Mouse (Mus musculus) forebrain, postnatal 0 days (tissue): ENCODE data around the gene Ang4. TPM values are rescaled to one million over a fixed set of nuclear protein-coding genes. Genes with fewer than 3 reads are reported as not detected.

Experiments
- ATAC-seq: fragments of 200-750 bp; cut with Nextera tagmentation; 2 replicates; pipeline ENCODE4 v1.8.0; 2017; ENCODE audit warnings: mild to moderate bottlenecking, moderate library complexity
- DNase-seq: peaks from one replicate; pipeline ENCODE4 v3.0.0-alpha.2; 2015
- H3K27ac ChIP-seq: fragments of 300-500 bp; sonication (generic); 2 replicates; pipeline ENCODE4 v1.5.1; 2014; ENCODE audit warnings: low read depth, mild to moderate bottlenecking, antibody characterized with exemption, low read length, moderate library complexity, mixed read lengths
- H3K27me3 ChIP-seq: fragments of 300-500 bp; sonication (generic); 2 replicates; pipeline ENCODE4 v1.6.1; 2014; ENCODE audit warnings: mild to moderate bottlenecking, low read length, mixed read lengths; ENCODE audit not compliant: insufficient read depth
- H3K36me3 ChIP-seq: fragments of 300-500 bp; sonication (generic); 2 replicates; pipeline ENCODE4 v1.6.1; 2014; ENCODE audit warnings: mild to moderate bottlenecking, moderate library complexity; ENCODE audit not compliant: insufficient read depth
- H3K4me1 ChIP-seq: fragments of 300-500 bp; sonication (generic); 2 replicates; pipeline ENCODE4 v1.6.1; 2014; ENCODE audit warnings: antibody characterized with exemption; ENCODE audit not compliant: insufficient read depth
- H3K4me2 ChIP-seq: fragments of 300-500 bp; sonication (generic); 2 replicates; pipeline ENCODE4 v1.6.1; 2014; ENCODE audit warnings: low read depth, mild to moderate bottlenecking, moderate library complexity
- H3K4me3 ChIP-seq: fragments of 300-500 bp; sonication (generic); 2 replicates; pipeline ENCODE4 v1.5.1; 2014; ENCODE audit warnings: low read depth, low read length, mixed read lengths
- H3K9ac ChIP-seq: fragments of 300-500 bp; sonication (generic); 2 replicates; pipeline ENCODE4 v1.6.1; 2014; ENCODE audit warnings: mild to moderate bottlenecking
- H3K9me3 ChIP-seq: fragments of 300-500 bp; sonication (generic); 2 replicates; pipeline ENCODE4 v1.6.1; 2016; ENCODE audit warnings: low read length
- CTCF ChIP-seq: sonication (generic); IDR thresholded peaks from 2 replicates; pipeline ENCODE4 v1.5.1; 2016; ENCODE audit warnings: antibody characterized with exemption, control low read depth, low read depth
- WGBS: fragments of 180-500 bp; shearing (Covaris S2); extraction: QIAGEN DNeasy Blood & Tissue Kit; methylation state at CpG from one replicate; pipeline ENCODE4 v1.1.7; 2014; 5-methylcytosine and 5-hydroxymethylcytosine counted together
- polyA plus RNA-seq: library from polyadenylated mRNA; unstranded; fragments of >200 nt; fragmentation: Nextera tagmentation; extraction: Ambion mirVana; gene quantifications from 2 replicates; pipeline ENCODE4 v1.2.1, GENCODE M21; 2015
- total RNA-seq: library from RNA; depleted of rRNA; stranded (reverse); fragments of >200 nt; gene quantifications from 2 replicates; pipeline ENCODE4 v1.2.3, GENCODE M21; 2014; rRNA removed

Ang4 gene
- total and polyA plus RNA-seq, 2 experiments from 2014 or later = not detected

- 0 out of 2 replicates have a peak, but pooled peaks have one; percentile 18 for ATAC-seq
- WGBS = 14% methylated on average over 12 of the region's 12 CpGs
Measured at GRCm38 (mm10) chr14:51737967-51738366, 35.4 kb downstream of the Ang4 start.

GRCm38 (mm10) chr14:51717083-51717482 is 56.3 kb downstream of the Ang4 start, which contains the start of gene Gm5800:
Gm5800 (minus strand) TSS chr14:51717183.
- 64% methylated on average over 1 of the region's 1 CpGs for WGBS
- Histone ChIP-seq H3K27ac (no peak within 1 kb of the TSS), H3K4me2 (no peak within 1 kb of the TSS), H3K4me3 (no peak within 1 kb of the TSS), H3K36me3 (no peaks in the 10 kb centered on the region), H3K4me1 (no peaks in the 10 kb centered on the region), H3K9me3 (no peaks in the 10 kb centered on the region), H3K9ac (no peak within 1 kb of the TSS), H3K27me3 (no peaks in the 10 kb centered on the region)
- no peak for TF ChIP-seq CTCF
- DNase-seq (no peak), ATAC-seq (no peak)

More at GRCm38 (mm10) chr14:51737967-51738366, 35.4 kb downstream of the Ang4 start:
- Histone ChIP-seq H3K9ac (no peak overlapping the region), H3K4me1 (peaks cover 10% of the 10 kb centered on the region; the same call in 1 of the 2 replicates), H3K27ac (no peak overlapping the region), H3K4me3 (no peak overlapping the region), H3K27me3 (peaks cover 30% of the 10 kb centered on the region), H3K4me2 (no peak overlapping the region), H3K36me3 (no peaks in the 10 kb centered on the region), H3K9me3 (no peaks in the 10 kb centered on the region)
- no peak for DNase-seq
- no peak for TF ChIP-seq CTCF

Other genes starting within 250 kb of the Ang4 start
- not detected in 2 replicates for gene Gm5622, start 220.8 kb downstream of the Ang4 start, total RNA-seq
- not detected in 2 replicates for gene Gm5622, start 220.8 kb downstream of the Ang4 start, polyA plus RNA-seq
- not detected in 2 replicates for gene Gm17175, start 199.5 kb downstream of the Ang4 start, total RNA-seq
- gene Gm17175, start 199.5 kb downstream of the Ang4 start, polyA plus RNA-seq = not detected in 2 replicates
- not detected in 2 replicates for gene Gm17174, start 181.5 kb downstream of the Ang4 start, total RNA-seq
- not detected in 2 replicates for gene Gm17174, start 181.5 kb downstream of the Ang4 start, polyA plus RNA-seq
- not detected in 2 replicates for gene Gm17078, start 162.3 kb downstream of the Ang4 start, total RNA-seq
- not detected in 2 replicates for gene Gm17078, start 162.3 kb downstream of the Ang4 start, polyA plus RNA-seq
- gene Gm4181, start 137.9 kb downstream of the Ang4 start, total RNA-seq = not detected in 2 replicates
- not detected in 2 replicates for gene Gm4181, start 137.9 kb downstream of the Ang4 start, polyA plus RNA-seq
- not detected in 2 replicates for gene Gm17079, start 78.1 kb downstream of the Ang4 start, total RNA-seq
- not detected in 2 replicates for gene Gm17079, start 78.1 kb downstream of the Ang4 start, polyA plus RNA-seq
- not detected in 2 replicates for gene Gm5800, start 56.4 kb downstream of the Ang4 start, total RNA-seq
- not detected in 2 replicates for gene Gm5800, start 56.4 kb downstream of the Ang4 start, polyA plus RNA-seq
- not detected in 2 replicates for gene AY358078, start 26.5 kb upstream of the Ang4 start, total RNA-seq
- gene AY358078, start 26.5 kb upstream of the Ang4 start, polyA plus RNA-seq = not detected in 2 replicates
- not detected in 2 replicates for gene Ear6, start 80.1 kb upstream of the Ang4 start, total RNA-seq
- gene Ear6, start 80.1 kb upstream of the Ang4 start, polyA plus RNA-seq = not detected in 2 replicates
- gene Mettl17, start 111.3 kb upstream of the Ang4 start, total RNA-seq = 47.4 and 49.5 TPM in 2 replicates
- gene Mettl17, start 111.3 kb upstream of the Ang4 start, polyA plus RNA-seq = 47.5 and 54.5 TPM in 2 replicates
- gene Slc39a2, start 119.3 kb upstream of the Ang4 start, total RNA-seq = 2.5 and 3.1 TPM in 2 replicates
- 0.29 and 0.39 TPM in 2 replicates for gene Slc39a2, start 119.3 kb upstream of the Ang4 start, polyA plus RNA-seq
- gene Ndrg2, start 140.6 kb upstream of the Ang4 start, total RNA-seq = 284 and 326 TPM in 2 replicates
- gene Ndrg2, start 140.6 kb upstream of the Ang4 start, polyA plus RNA-seq = 210 and 297 TPM in 2 replicates
- gene Tppp2, start 144.8 kb upstream of the Ang4 start, total RNA-seq = not detected in 2 replicates
- not detected in 2 replicates for gene Tppp2, start 144.8 kb upstream of the Ang4 start, polyA plus RNA-seq
- gene Rnase13, start 149.2 kb upstream of the Ang4 start, total RNA-seq = not detected in 2 replicates
- not detected in 2 replicates for gene Rnase13, start 149.2 kb upstream of the Ang4 start, polyA plus RNA-seq
- gene Arhgef40, start 211.1 kb upstream of the Ang4 start, total RNA-seq = 61.6 and 84.6 TPM in 2 replicates
- 27.3 and 46.8 TPM in 2 replicates for gene Arhgef40, start 211.1 kb upstream of the Ang4 start, polyA plus RNA-seq
- gene Tmem253, start 242.1 kb upstream of the Ang4 start, total RNA-seq = 0.38 TPM in 1 of 2 replicates, not detected in the other
- gene Tmem253, start 242.1 kb upstream of the Ang4 start, polyA plus RNA-seq = 0.67 TPM in 1 of 2 replicates, not detected in the other
- 37.2 and 51.4 TPM in 2 replicates for gene Zfp219, start 247.1 kb upstream of the Ang4 start, total RNA-seq
- gene Zfp219, start 247.1 kb upstream of the Ang4 start, polyA plus RNA-seq = 16.6 and 19.8 TPM in 2 replicates